Mouse (Mus musculus): ENCODE measurements at regions not wholly inside any gene's neighbourhood (a gene's known extent, or its start where the extent isn't known, plus 50 kb on each side); places are given as distances from the start of the nearest gene placed in this dataset.

DNA sequence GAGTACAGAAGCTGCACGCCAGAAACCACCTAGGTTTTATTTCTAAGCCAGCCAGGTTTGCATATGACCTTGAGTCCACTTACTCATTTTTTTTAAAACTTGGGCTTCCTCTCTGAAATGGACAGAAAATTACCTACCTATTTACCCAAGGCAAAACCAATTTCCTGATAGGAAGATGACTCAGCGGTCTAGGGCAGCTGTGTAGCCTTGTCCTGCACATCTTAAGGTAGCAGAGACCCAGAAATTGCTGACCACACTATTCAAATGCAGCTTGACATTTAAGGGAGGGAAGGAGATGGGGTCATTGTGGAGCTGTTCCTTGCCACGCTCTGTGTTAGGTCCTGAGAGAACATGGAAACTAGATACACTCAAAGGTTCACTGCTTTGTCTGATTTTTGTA lies 98.1 kb upstream of the Fndc3a start:
- in situ Hi-C loops (cut with MboI; ENCODE audit: low pct_ligation_motif_present, low pct_unique_long_range_greater_than_20kb, low sequenced_read_pairs) = loop anchor here (10.0 kb wide), 2 partner anchors 103 to 197 kb away; no protein-coding TSS in a partner anchor

DNA sequence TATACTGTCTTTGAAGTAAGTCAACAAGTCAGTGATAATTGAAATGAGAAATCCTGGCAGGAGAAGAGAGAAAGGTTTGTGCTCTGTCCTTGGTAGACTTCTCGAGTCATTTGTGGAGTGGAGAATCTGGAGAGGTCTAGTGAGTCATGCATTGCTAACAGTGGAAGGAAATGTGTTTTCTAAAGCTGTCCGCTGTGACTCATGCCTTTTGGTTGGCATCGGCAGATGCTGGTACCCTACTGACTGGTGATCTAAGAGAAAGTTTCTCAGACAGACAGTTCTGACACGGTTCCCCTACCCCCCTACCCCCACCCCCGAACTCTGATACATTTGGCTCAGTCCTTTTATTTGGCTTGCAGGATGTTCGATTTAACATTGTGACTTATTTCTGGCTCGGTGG lies 97.5 kb upstream of the Fndc3a start:
- peak overlapping the region; percentile 80 for H3K9ac ChIP-seq (ENCODE audit: insufficient read depth, low read depth)
- TF ChIP-seq CTCF (conservative IDR thresholded peaks at IDR 0.05 in 1 of 2, IDR thresholded peaks at IDR 0.05 in 1 of 2; ENCODE audit: low read depth in 2 of 2, low read length in 2 of 2) = no peak
- peak; percentile 38; the same call in 1 of the 2 replicates for TF ChIP-seq SMC3 (IDR thresholded peaks at IDR 0.05; ENCODE audit: low read depth, low read length)
- TF ChIP-seq RAD21 (IDR thresholded peaks at IDR 0.05; ENCODE audit: low read depth, low read length) = no peak; the same call in none of the 2 replicates
- no peak for TF ChIP-seq USF1 (IDR thresholded peaks at IDR 0.05; ENCODE audit: low read depth, low read length)
- TF ChIP-seq MAX (IDR thresholded peaks at IDR 0.05; ENCODE audit: low read length) = peak; percentile 72
- TF ChIP-seq IRF4 (IDR thresholded peaks at IDR 0.05; ENCODE audit: low read depth, low read length) = peak; percentile 93
- TF ChIP-seq SIN3A (IDR thresholded peaks at IDR 0.05; ENCODE audit: low read length) = peak; percentile 93
- TF ChIP-seq POLR2A (IDR thresholded peaks at IDR 0.05; ENCODE audit: low read depth, low read length) = peak; percentile 18; the same call in 1 of the 2 replicates
- TF ChIP-seq CHD1 (IDR thresholded peaks at IDR 0.05; ENCODE audit: low read depth, low read length) = peak; percentile 92
- no peak for TF ChIP-seq KAT2A (IDR thresholded peaks at IDR 0.05; ENCODE audit: insufficient replicate concordance, low read length)
- TF ChIP-seq JUN (IDR thresholded peaks at IDR 0.05; ENCODE audit: insufficient read depth, low read depth, low read length) = peak; percentile 91
- peak; percentile 60; the same call in 1 of the 2 replicates for TF ChIP-seq TBP (conservative IDR thresholded peaks at IDR 0.05; ENCODE audit: low read depth, low read length)
- 0 out of 2 replicates have a peak, but pooled peaks have one; percentile 32 for TF ChIP-seq HCFC1 (IDR thresholded peaks at IDR 0.05; ENCODE audit: low read depth, low read length)
- peak; percentile 72; the same call in 1 of the 2 replicates for TF ChIP-seq CHD2 (IDR thresholded peaks at IDR 0.05; ENCODE audit: low read length)
- TF ChIP-seq ZNF384 (IDR thresholded peaks at IDR 0.05; ENCODE audit: low read depth, low read length) = peak; percentile 22; the same call in 1 of the 2 replicates
- TF ChIP-seq GABPA (IDR thresholded peaks at IDR 0.05; ENCODE audit: insufficient replicate concordance, low read depth, low read length) = no peak
- TF ChIP-seq NRF1 (IDR thresholded peaks at IDR 0.05; ENCODE audit: low read depth, low read length) = no peak

More for the DNA sequence above, 98.1 kb upstream of the Fndc3a start:
- Histone ChIP-seq H3K4me3 (replicated peaks in 1 of 3; ENCODE audit: low read depth in 2 of 3, low read length in 2 of 3, poor library complexity in 1 of 3) (no peak overlapping the region), H3K36me3 (replicated peaks in 1 of 2; ENCODE audit: control insufficient read depth in 1 of 2, insufficient read depth in 1 of 2, low read length in 1 of 2) (no peaks in the 10 kb centered on the region), H3K79me2 (replicated peaks; ENCODE audit: control insufficient read depth, extremely low read depth, insufficient read depth, poor library complexity, severe bottlenecking) (no peaks in the 10 kb centered on the region), H3K4me1 (ENCODE audit: control insufficient read depth in 1 of 2, insufficient read depth in 2 of 2) (peaks cover 23 to 72% of the 10 kb centered on the region in 2 experiments), H3K9me3 (replicated peaks; ENCODE audit: low read length) (no peaks in the 10 kb centered on the region), H3K27ac (ENCODE audit: insufficient read depth, low read depth) (peak overlapping the region; percentile 94), H3K9ac (ENCODE audit: insufficient read depth, low read depth) (peak overlapping the region; percentile 65), H3K4me2 (ENCODE audit: insufficient read depth, low read depth, poor library complexity, severe bottlenecking) (peak overlapping the region; percentile 24), H3K27me3 (replicated peaks) (no peaks in the 10 kb centered on the region)
- dilution Hi-C loops (cut with MboI; ENCODE audit: extremely low pct_ligation_motif_present, extremely low pct_unique_long_range_greater_than_20kb, low sequenced_read_pairs) = no loop called here
- peak; percentile 74; the same call in 1 of the 2 replicates for TF ChIP-seq JUND (conservative IDR thresholded peaks at IDR 0.05; ENCODE audit: low read depth, low read length)
- no peak for TF ChIP-seq RCOR1 (conservative IDR thresholded peaks at IDR 0.05; ENCODE audit: low read depth, low read length)
- no peak for TF ChIP-seq USF2 (conservative IDR thresholded peaks at IDR 0.05; ENCODE audit: low read depth, low read length)
- TF ChIP-seq BHLHE40 (IDR thresholded peaks at IDR 0.05; ENCODE audit: low read depth, low read length) = peak; percentile 81
- no peak for TF ChIP-seq KAT2A (IDR thresholded peaks at IDR 0.05; ENCODE audit: insufficient replicate concordance, low read length)
- no peak for TF ChIP-seq ZKSCAN1 (IDR thresholded peaks at IDR 0.05; ENCODE audit: borderline replicate concordance, low read depth, low read length)
- TF ChIP-seq ZC3H11A (IDR thresholded peaks at IDR 0.05; ENCODE audit: low read depth, low read length) = no peak
- TF ChIP-seq ETS1 (conservative IDR thresholded peaks at IDR 0.05; ENCODE audit: low read depth, low read length) = peak; percentile 98
- TF ChIP-seq EP300 (IDR thresholded peaks at IDR 0.05; ENCODE audit: low read length) = peak; percentile 88
- TF ChIP-seq PAX5 (IDR thresholded peaks at IDR 0.05; ENCODE audit: low read length) = no peak
- TF ChIP-seq USF1 (IDR thresholded peaks at IDR 0.05; ENCODE audit: low read depth, low read length) = no peak
- peak; percentile 44; the same call in 1 of the 2 replicates for TF ChIP-seq POLR2A (IDR thresholded peaks at IDR 0.05; ENCODE audit: low read depth, low read length)
- TF ChIP-seq ZMIZ1 (IDR thresholded peaks at IDR 0.05; ENCODE audit: low read depth, low read length) = 0 out of 2 replicates have a peak, but pooled peaks have one; percentile 30
- TF ChIP-seq MAZ (IDR thresholded peaks at IDR 0.05; ENCODE audit: low read depth, low read length) = 0 out of 2 replicates have a peak, but pooled peaks have one; percentile 19
- TF ChIP-seq JUN (IDR thresholded peaks at IDR 0.05; ENCODE audit: insufficient read depth, low read depth, low read length) = peak; percentile 78
- peak; percentile 90 for TF ChIP-seq IRF4 (IDR thresholded peaks at IDR 0.05; ENCODE audit: low read depth, low read length)
- TF ChIP-seq MXI1 (IDR thresholded peaks at IDR 0.05; ENCODE audit: low read depth, low read length) = no peak
- peak; percentile 93 for TF ChIP-seq TCF12 (IDR thresholded peaks at IDR 0.05; ENCODE audit: low read depth, low read length)
- peak; percentile 28; the same call in 1 of the 2 replicates for TF ChIP-seq NELFE (IDR thresholded peaks at IDR 0.05; ENCODE audit: low read depth, low read length)
- TF ChIP-seq E2F4 (IDR thresholded peaks at IDR 0.05; ENCODE audit: insufficient replicate concordance, low read depth, low read length) = no peak
- peak; percentile 81 for TF ChIP-seq TBP (conservative IDR thresholded peaks at IDR 0.05; ENCODE audit: low read depth, low read length)
- peak; percentile 73; the same call in 1 of the 2 replicates for TF ChIP-seq SIN3A (IDR thresholded peaks at IDR 0.05; ENCODE audit: low read length)
- TF ChIP-seq RAD21 (IDR thresholded peaks at IDR 0.05; ENCODE audit: low read depth, low read length) = no peak; the same call in 1 of the 2 replicates
- TF ChIP-seq MEF2A (IDR thresholded peaks at IDR 0.05; ENCODE audit: borderline replicate concordance, low read depth, low read length) = peak; percentile 86
- no peak for TF ChIP-seq CHD1 (IDR thresholded peaks at IDR 0.05; ENCODE audit: low read depth, low read length)
- TF ChIP-seq MYC (IDR thresholded peaks at IDR 0.05; ENCODE audit: low read depth, low read length) = peak; percentile 61; the same call in 1 of the 2 replicates
- no peak for TF ChIP-seq HCFC1 (IDR thresholded peaks at IDR 0.05; ENCODE audit: low read depth, low read length)
- TF ChIP-seq UBTF (IDR thresholded peaks at IDR 0.05; ENCODE audit: low read depth, low read length) = no peak
- no peak for TF ChIP-seq NRF1 (IDR thresholded peaks at IDR 0.05; ENCODE audit: low read depth, low read length)
- peak; percentile 54 for TF ChIP-seq MAX (IDR thresholded peaks at IDR 0.05; ENCODE audit: low read length)
- TF ChIP-seq GABPA (IDR thresholded peaks at IDR 0.05; ENCODE audit: insufficient replicate concordance, low read depth, low read length) = no peak
- TF ChIP-seq CTCF (conservative IDR thresholded peaks at IDR 0.05 in 1 of 2, IDR thresholded peaks at IDR 0.05 in 1 of 2; ENCODE audit: low read depth in 2 of 2, low read length in 2 of 2) = no peak
- peak; percentile 68 for TF ChIP-seq ELF1 (IDR thresholded peaks at IDR 0.05; ENCODE audit: low read depth, low read length)
- TF ChIP-seq CHD2 (IDR thresholded peaks at IDR 0.05; ENCODE audit: low read length) = no peak
- peak; percentile 97 for TF ChIP-seq ZNF384 (IDR thresholded peaks at IDR 0.05; ENCODE audit: low read depth, low read length)
- peak; percentile 98 for TF ChIP-seq MAFK (IDR thresholded peaks at IDR 0.05; ENCODE audit: insufficient replicate concordance, low read length)
- TF ChIP-seq SMC3 (IDR thresholded peaks at IDR 0.05; ENCODE audit: low read depth, low read length) = peak; percentile 40; the same call in 1 of the 2 replicates
- no peak for TF ChIP-seq POLR2AphosphoS2 (IDR thresholded peaks at IDR 0.05; ENCODE audit: low read depth, low read length)
- peak; percentile 80 for DNase-seq (ENCODE audit: extremely low read depth)

More for the DNA sequence above, 97.5 kb upstream of the Fndc3a start:
- Histone ChIP-seq H3K79me2 (replicated peaks; ENCODE audit: control insufficient read depth, extremely low read depth, insufficient read depth, poor library complexity, severe bottlenecking) (no peaks in the 10 kb centered on the region), H3K9me3 (replicated peaks; ENCODE audit: low read length) (no peaks in the 10 kb centered on the region), H3K36me3 (replicated peaks in 1 of 2; ENCODE audit: control insufficient read depth in 1 of 2, insufficient read depth in 1 of 2, low read length in 1 of 2) (no peaks in the 10 kb centered on the region), H3K4me1 (ENCODE audit: control insufficient read depth in 1 of 2, insufficient read depth in 2 of 2) (peaks cover 23 to 78% of the 10 kb centered on the region in 2 experiments), H3K4me3 (replicated peaks in 1 of 3; ENCODE audit: low read depth in 2 of 3, low read length in 2 of 3, poor library complexity in 1 of 3) (no peak overlapping the region), H3K27ac (ENCODE audit: insufficient read depth, low read depth) (peak overlapping the region; percentile 94), H3K4me2 (ENCODE audit: insufficient read depth, low read depth, poor library complexity, severe bottlenecking) (peak overlapping the region; percentile 49; the same call in 1 of the 2 replicates), H3K27me3 (replicated peaks) (no peaks in the 10 kb centered on the region)
- in situ Hi-C loops (cut with MboI; ENCODE audit: low pct_ligation_motif_present, low pct_unique_long_range_greater_than_20kb, low sequenced_read_pairs) (loop anchor here (10.0 kb wide), 2 partner anchors 102 to 198 kb away; no protein-coding TSS in a partner anchor), dilution Hi-C loops (cut with MboI; ENCODE audit: extremely low pct_ligation_motif_present, extremely low pct_unique_long_range_greater_than_20kb, low sequenced_read_pairs) (no loop called here)
- peak; percentile 88 for DNase-seq (ENCODE audit: extremely low read depth)
